Mouse (Mus musculus) liver, embryonic 14.5 days (tissue): Measurements from ENCODE around the gene Psma2. TPM values are rescaled to one million over a fixed set of nuclear protein-coding genes. Genes with fewer than 3 reads are reported as not detected.

ENCODE experiments used
- ATAC-seq: fragments of 200-750 bp; cut with Nextera tagmentation; 2 replicates; pipeline ENCODE4 v1.8.0; 2017; ENCODE audit warnings: moderate number of reproducible peaks, mild to moderate bottlenecking, moderate library complexity; ENCODE audit not compliant: insufficient read depth
- DNase-seq, 3 experiments: peaks; one replicate each; pipeline ENCODE4 v3.0.0-alpha.2; 2012 to 2013; ENCODE audit warnings: low read depth in 3 of 3, low spot score in 3 of 3
- H3K27ac ChIP-seq: fragments of 300-500 bp; sonication (generic); 2 replicates; pipeline ENCODE4 v1.5.1; 2014; ENCODE audit warnings: moderate library complexity, mild to moderate bottlenecking, control low read depth, inconsistent platforms
- H3K27me3 ChIP-seq: fragments of 300-500 bp; sonication (generic); 2 replicates; pipeline ENCODE4 v1.6.1; 2014; ENCODE audit warnings: mild to moderate bottlenecking, low read length, moderate library complexity; ENCODE audit not compliant: control insufficient read depth, insufficient read depth
- H3K36me3 ChIP-seq: fragments of 300-500 bp; sonication (generic); replicated peaks from 2 replicates; pipeline ENCODE4 v1.6.1; 2014; ENCODE audit warnings: low read depth; ENCODE audit not compliant: control insufficient read depth, insufficient read depth
- H3K4me1 ChIP-seq, 2 experiments: fragments of 200-500 bp in 1 of 2; fragments of 300-500 bp in 1 of 2; sonication (generic) in 1 of 2; replicated peaks; 2 replicates each; pipeline ENCODE4 v1.6.1; 2012 to 2014; ENCODE audit warnings: antibody characterized with exemption in 1 of 2, inconsistent platforms in 1 of 2, low read length in 1 of 2; ENCODE audit not compliant: control insufficient read depth in 2 of 2, insufficient read depth in 2 of 2
- H3K4me2 ChIP-seq: fragments of 300-500 bp; sonication (generic); 2 replicates; pipeline ENCODE4 v1.6.1; 2014; ENCODE audit warnings: low read depth, mild to moderate bottlenecking, control low read depth, moderate library complexity
- H3K4me3 ChIP-seq, 2 experiments: fragments of 200-500 bp in 1 of 2; fragments of 300-500 bp in 1 of 2; sonication (generic) in 1 of 2; 2 replicates each; pipeline ENCODE4 v1.5.1; 2012 to 2014; ENCODE audit warnings: low read depth in 2 of 2, low read length in 2 of 2, mild to moderate bottlenecking in 2 of 2, control low read depth in 1 of 2, inconsistent platforms in 1 of 2, moderate library complexity in 1 of 2; ENCODE audit not compliant: insufficient read depth in 1 of 2
- H3K9ac ChIP-seq: fragments of 300-500 bp; sonication (generic); replicated peaks from 2 replicates; pipeline ENCODE4 v1.6.1; 2014; ENCODE audit warnings: mild to moderate bottlenecking, control low read depth, moderate library complexity
- H3K9me3 ChIP-seq: fragments of 300-500 bp; sonication (generic); 2 replicates; pipeline ENCODE4 v1.6.1; 2016; ENCODE audit warnings: low read length, mixed read lengths; ENCODE audit not compliant: control insufficient read depth
- CTCF ChIP-seq: IDR thresholded peaks from 2 replicates; pipeline ENCODE4 v1.5.1; 2016; ENCODE audit warnings: antibody characterized with exemption, low read depth, control low read depth
- EP300 ChIP-seq: IDR thresholded peaks from 2 replicates; pipeline ENCODE4 v1.6.1; 2016; ENCODE audit warnings: antibody characterized with exemption, low read depth
- WGBS: fragments of 180-500 bp; shearing (Covaris S2); extraction: QIAGEN DNeasy Blood & Tissue Kit; methylation state at CpG from one replicate; pipeline ENCODE4 v1.1.7; 2014; ENCODE audit not compliant: insufficient replicate concordance; 5-methylcytosine and 5-hydroxymethylcytosine counted together
- polyA plus RNA-seq, 2 experiments: library from polyadenylated mRNA; depleted of rRNA in 1 of 2; stranded (reverse) in 1 of 2; unstranded in 1 of 2; fragments of >200 nt; fragmentation: Nextera tagmentation in 1 of 2; extraction: Ambion mirVana in 1 of 2; gene quantifications; 2 replicates each; pipeline versions ENCODE4 v1.2.1 to v1.2.3; 2012 to 2014

The Psma2 gene
- polyA plus RNA-seq, 2 experiments: 56.6 to 149 TPM

DNA sequence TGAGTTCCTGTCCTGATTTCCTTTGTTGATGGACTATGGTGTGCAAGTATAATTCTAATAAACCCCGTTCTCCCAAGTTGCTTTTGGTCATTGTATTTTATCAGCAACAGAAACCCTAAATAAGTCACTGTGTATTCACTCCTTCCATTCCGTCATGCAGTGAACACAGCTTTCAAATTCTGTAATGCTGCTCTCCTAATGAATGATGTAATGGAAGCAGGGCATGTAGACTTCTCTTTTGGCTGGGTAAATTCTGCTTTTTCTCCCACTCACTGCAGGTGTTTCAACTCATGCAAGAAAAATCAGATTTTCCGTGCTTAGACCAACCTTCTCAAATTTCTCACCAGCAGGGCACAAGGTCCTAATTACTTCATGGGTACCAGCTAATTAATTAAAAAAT lies 104.7 kb downstream of the Psma2 start:
- no peaks in the 10 kb centered on the region for H3K4me1 ChIP-seq
- H3K27ac ChIP-seq: no peak overlapping the region
- H3K4me3 ChIP-seq: no peak overlapping the region
- WGBS: 48% methylated on average over 3 of the region's 3 CpGs
- no peaks in the 10 kb centered on the region for H3K27me3 ChIP-seq
- H3K4me2 ChIP-seq: no peak overlapping the region
- H3K9me3 ChIP-seq: no peaks in the 10 kb centered on the region
- DNase-seq (no peak), ATAC-seq (no peak)
- H3K9ac ChIP-seq: no peak overlapping the region
- TF ChIP-seq CTCF (no peak), EP300 (no peak)
- no peaks in the 10 kb centered on the region for H3K36me3 ChIP-seq

Other genes starting within 250 kb of the Psma2 start
- 0.02 TPM in 2 replicates for gene Hecw1, start 90.0 kb upstream of the Psma2 start, polyA plus RNA-seq (2012; rRNA removed)
- 0.04 and 0.16 TPM in 2 replicates for gene Hecw1, start 90.0 kb upstream of the Psma2 start, polyA plus RNA-seq (2014; fragmentation: Nextera tagmentation; extraction: Ambion mirVana)
- 6.4 and 23.9 TPM in 2 replicates for gene Mrpl32, start 75 bp upstream of the Psma2 start, polyA plus RNA-seq (2012; rRNA removed)
- 77.4 and 81.8 TPM in 2 replicates for gene Mrpl32, start 75 bp upstream of the Psma2 start, polyA plus RNA-seq (2014; fragmentation: Nextera tagmentation; extraction: Ambion mirVana)
- gene AW209491, start 16.9 kb downstream of the Psma2 start, polyA plus RNA-seq (2012; rRNA removed): 2.9 and 4.2 TPM in 2 replicates
- gene AW209491, start 16.9 kb downstream of the Psma2 start, polyA plus RNA-seq (2014; fragmentation: Nextera tagmentation; extraction: Ambion mirVana): 9.7 and 11.5 TPM in 2 replicates